Mouse (Mus musculus): ENCODE results near the gene Dhx30. TPM values are rescaled to one million over a fixed set of nuclear protein-coding genes. Genes with fewer than 3 reads are reported as not detected.
"Not testable (repeated sequence)": the region's sequence is repeated elsewhere in the genome, so short reads cannot be mapped to it uniquely, and the experiment has no call there.

Dhx30 gene
- polyA plus RNA-seq (2015; fragmentation: Nextera tagmentation; extraction: Ambion mirVana), result 206 and 217 TPM in 2 replicates

DNA sequence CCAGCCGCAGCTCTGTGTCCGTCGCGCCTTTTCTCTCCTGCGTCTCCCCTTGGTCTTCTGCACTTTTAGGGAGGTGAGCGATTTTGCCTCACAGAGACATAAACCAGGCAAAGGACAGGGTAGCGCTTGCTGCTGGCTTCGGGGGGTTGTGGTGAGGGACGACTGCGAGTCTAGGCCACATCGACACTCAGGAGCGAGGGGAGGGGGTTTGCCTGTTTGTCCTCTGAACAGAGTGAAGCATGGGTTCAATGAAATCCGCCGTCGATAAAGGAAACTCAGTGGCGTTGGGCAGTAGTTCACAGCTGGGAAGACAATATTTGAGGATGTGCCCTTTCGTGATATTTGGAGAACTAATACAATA lies at the start of gene Dhx30:
Gene Dhx30, minus strand, starts transcription at position 52 of the 361 bp plus-strand sequence.
- Histone ChIP-seq H3K9me3 (replicated peaks) (no peaks in the 10 kb centered on the region), H3K27ac (peak within 1 kb of the TSS; percentile 96), H3K27me3 (no peaks in the 10 kb centered on the region), H3K4me1 (peaks cover 21% of the 10 kb centered on the region), H3K4me2 (peak within 1 kb of the TSS; percentile 86), H3K36me3 (ENCODE audit: poor library complexity, severe bottlenecking) (peaks cover 24% of the 10 kb centered on the region), H3K9ac (peak within 1 kb of the TSS; percentile 91), H3K4me3 (peak within 1 kb of the TSS; percentile 91)
- ATAC-seq, result peak; percentile 36
- under 1% methylated on average over 17 of the region's 17 CpGs for WGBS

GRCm38 (mm10) chr9:110163071-110163470 lies 45.4 kb upstream of the Dhx30 start:
- Histone ChIP-seq H3K36me3 (ENCODE audit: poor library complexity, severe bottlenecking) (peaks cover 79% of the 10 kb centered on the region), H3K27me3 (no peaks in the 10 kb centered on the region), H3K4me1 (no peaks in the 10 kb centered on the region), H3K9ac (no peak overlapping the region), H3K4me2 (no peak overlapping the region), H3K9me3 (replicated peaks) (no peaks in the 10 kb centered on the region), H3K27ac (no peak overlapping the region), H3K4me3 (no peak overlapping the region)
- 99% methylated on average over 2 of the region's 2 CpGs for WGBS
- no peak for ATAC-seq

DNA sequence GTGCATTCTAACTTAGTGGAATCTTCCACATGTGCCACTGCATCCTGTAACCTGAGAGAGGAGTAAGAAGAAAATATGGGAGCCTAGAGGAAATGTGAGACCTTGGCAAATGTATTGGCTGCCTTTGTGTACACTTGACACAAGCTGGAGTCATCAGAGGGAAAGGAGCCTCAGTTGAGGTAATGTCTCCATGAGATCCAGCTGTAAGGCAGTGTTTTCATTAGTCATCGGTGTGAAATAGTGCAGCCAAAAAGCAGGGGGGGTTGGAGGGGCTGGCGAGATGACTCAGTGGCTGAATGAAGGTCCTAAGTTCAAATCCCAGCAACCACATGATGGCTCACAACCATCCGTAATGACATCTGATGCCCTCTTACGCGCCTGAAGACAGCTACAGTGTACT lies 44.8 kb upstream of the Dhx30 start:
- no peak for ATAC-seq
- H3K4me2 ChIP-seq, result no peak overlapping the region
- H3K9me3 ChIP-seq (replicated peaks), result no peaks in the 10 kb centered on the region
- no peak overlapping the region for H3K4me3 ChIP-seq
- no peak overlapping the region for H3K9ac ChIP-seq
- WGBS, result 93% methylated on average over 5 of the region's 5 CpGs
- H3K27ac ChIP-seq, result no peak overlapping the region
- no peaks in the 10 kb centered on the region for H3K27me3 ChIP-seq
- peaks cover 79% of the 10 kb centered on the region for H3K36me3 ChIP-seq (ENCODE audit: poor library complexity, severe bottlenecking)
- no peaks in the 10 kb centered on the region for H3K4me1 ChIP-seq

- peaks cover 79% of the 10 kb centered on the region for H3K36me3 ChIP-seq (ENCODE audit: poor library complexity, severe bottlenecking)
- not testable (repeated sequence) for H3K9me3 ChIP-seq (replicated peaks); H3K9ac ChIP-seq; ATAC-seq; H3K4me1 ChIP-seq; H3K4me2 ChIP-seq; H3K27ac ChIP-seq; H3K4me3 ChIP-seq; H3K27me3 ChIP-seq
- WGBS, result 98% methylated on average over 2 of the region's 2 CpGs
Observed at GRCm38 (mm10) chr9:110160486-110160885, 42.9 kb upstream of the Dhx30 start.

- ATAC-seq, result no peak
- no peak overlapping the region for H3K4me2 ChIP-seq
- H3K27ac ChIP-seq, result no peak overlapping the region
- H3K36me3 ChIP-seq (ENCODE audit: poor library complexity, severe bottlenecking), result peaks cover 78% of the 10 kb centered on the region
- no peak overlapping the region for H3K9ac ChIP-seq
- no peaks in the 10 kb centered on the region for H3K4me1 ChIP-seq
- no peaks in the 10 kb centered on the region for H3K9me3 ChIP-seq (replicated peaks)
- H3K27me3 ChIP-seq, result no peaks in the 10 kb centered on the region
- WGBS, result 91% methylated on average over 1 of the region's 1 CpGs
- H3K4me3 ChIP-seq, result no peak overlapping the region
Observed at GRCm38 (mm10) chr9:110159036-110159435, 41.4 kb upstream of the Dhx30 start.

GRCm38 (mm10) chr9:110148598-110148997 lies 31.0 kb upstream of the Dhx30 start:
- H3K9ac ChIP-seq, result no peak overlapping the region
- H3K9me3 ChIP-seq (replicated peaks), result no peaks in the 10 kb centered on the region
- H3K4me1 ChIP-seq, result no peaks in the 10 kb centered on the region
- ATAC-seq, result no peak
- peaks cover 82% of the 10 kb centered on the region for H3K36me3 ChIP-seq (ENCODE audit: poor library complexity, severe bottlenecking)
- H3K27ac ChIP-seq, result no peak overlapping the region
- WGBS, result 91% methylated on average over 2 of the region's 2 CpGs
- H3K4me2 ChIP-seq, result no peak overlapping the region
- no peaks in the 10 kb centered on the region for H3K27me3 ChIP-seq
- no peak overlapping the region for H3K4me3 ChIP-seq

DNA sequence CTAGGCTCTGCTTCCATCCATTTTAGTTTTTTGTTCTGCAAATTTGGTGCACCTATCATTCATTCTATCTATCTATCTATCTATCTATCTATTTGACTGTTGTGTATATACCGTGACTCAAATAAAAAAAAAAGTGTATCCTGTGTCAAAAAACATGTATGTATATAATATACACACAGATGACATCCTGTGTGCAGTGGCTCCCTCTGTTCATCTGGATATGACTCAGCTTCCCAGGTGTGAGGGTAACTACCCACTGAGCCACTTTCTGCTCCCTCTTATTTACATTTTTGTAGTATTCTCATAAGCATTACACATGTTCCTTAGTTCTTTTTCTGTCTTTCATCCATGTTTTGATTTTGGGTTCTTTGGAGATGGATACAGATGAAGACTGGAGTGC lies 24.5 kb upstream of the Dhx30 start:
- Histone ChIP-seq H3K9ac (no peak overlapping the region), H3K4me1 (no peaks in the 10 kb centered on the region), H3K9me3 (replicated peaks) (no peaks in the 10 kb centered on the region), H3K27ac (no peak overlapping the region), H3K36me3 (ENCODE audit: poor library complexity, severe bottlenecking) (peaks cover 82% of the 10 kb centered on the region), H3K27me3 (no peaks in the 10 kb centered on the region), H3K4me2 (no peak overlapping the region), H3K4me3 (no peak overlapping the region)
- ATAC-seq, result no peak
- 96% methylated on average over 1 of the region's 1 CpGs for WGBS

DNA sequence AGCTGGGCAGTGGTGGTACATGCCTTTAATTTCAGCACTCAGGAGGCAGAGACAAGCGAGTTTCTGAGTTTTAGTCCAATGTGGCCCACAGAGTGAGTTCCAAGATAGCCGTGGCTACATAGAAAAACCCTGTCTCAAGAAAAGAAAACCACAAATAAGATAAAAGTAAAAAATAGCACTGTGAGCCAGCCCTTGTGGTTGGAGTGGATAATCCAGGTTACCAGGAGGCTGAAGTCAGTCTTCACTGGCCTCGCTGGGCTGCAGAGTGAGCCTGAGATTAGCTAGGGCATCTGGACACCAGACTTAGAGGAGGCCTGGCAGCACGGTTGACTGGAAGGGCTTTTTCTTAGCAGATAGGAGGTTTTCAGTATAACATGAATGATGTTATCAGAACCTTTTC lies 21.5 kb upstream of the Dhx30 start:
- peaks cover 85% of the 10 kb centered on the region for H3K36me3 ChIP-seq (ENCODE audit: poor library complexity, severe bottlenecking)
- H3K27me3 ChIP-seq, result no peaks in the 10 kb centered on the region
- no peaks in the 10 kb centered on the region for H3K9me3 ChIP-seq (replicated peaks)
- no peak for ATAC-seq
- no peak overlapping the region for H3K27ac ChIP-seq
- WGBS, result 89% methylated on average over 4 of the region's 4 CpGs
- H3K4me3 ChIP-seq, result no peak overlapping the region
- H3K9ac ChIP-seq, result no peak overlapping the region
- peaks cover 22% of the 10 kb centered on the region for H3K4me1 ChIP-seq
- H3K4me2 ChIP-seq, result no peak overlapping the region

DNA sequence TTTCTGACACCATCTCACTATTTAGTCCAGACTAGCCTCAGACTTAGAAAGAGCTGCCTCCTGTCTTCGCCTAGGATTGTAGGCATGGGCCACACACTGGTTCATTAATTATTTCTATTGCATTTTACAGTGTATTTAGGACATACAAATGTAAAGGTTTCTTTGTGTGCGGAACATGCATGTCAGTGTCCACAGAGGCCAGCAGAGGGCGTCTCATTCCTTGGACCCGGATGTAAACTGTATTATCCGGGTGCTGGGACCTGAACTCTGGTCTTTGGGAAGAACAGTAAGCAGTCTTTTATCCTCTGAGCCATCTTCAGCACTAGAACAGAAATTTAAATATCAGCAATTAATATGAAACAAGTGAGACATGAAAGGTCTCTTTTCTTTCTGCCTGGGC lies 16.5 kb upstream of the Dhx30 start:
- WGBS, result 77% methylated on average over 5 of the region's 5 CpGs
- H3K4me3 ChIP-seq, result peak overlapping the region; percentile 95

GRCm38 (mm10) chr9:110132921-110133320 lies 15.3 kb upstream of the Dhx30 start:
- Histone ChIP-seq H3K4me2 (peak overlapping the region; percentile 67), H3K36me3 (ENCODE audit: poor library complexity, severe bottlenecking) (peaks cover 36% of the 10 kb centered on the region), H3K27ac (0 out of 2 replicates have a peak overlapping the region, but pooled peaks have one; percentile 78), H3K9me3 (replicated peaks) (no peaks in the 10 kb centered on the region), H3K4me1 (peaks cover 44% of the 10 kb centered on the region), H3K27me3 (no peaks in the 10 kb centered on the region), H3K9ac (peak overlapping the region; percentile 99), H3K4me3 (peak overlapping the region; percentile 95)
- WGBS, result 66% methylated on average over 6 of the region's 6 CpGs
- ATAC-seq, result no peak

More for the DNA sequence above, 16.5 kb upstream of the Dhx30 start:
- H3K9me3 ChIP-seq (replicated peaks), result no peaks in the 10 kb centered on the region
- H3K4me2 ChIP-seq, result peak overlapping the region; percentile 67
- H3K4me1 ChIP-seq, result peaks cover 44% of the 10 kb centered on the region
- ATAC-seq, result no peak
- H3K36me3 ChIP-seq (ENCODE audit: poor library complexity, severe bottlenecking), result peaks cover 47% of the 10 kb centered on the region
- no peaks in the 10 kb centered on the region for H3K27me3 ChIP-seq
- no peak overlapping the region for H3K9ac ChIP-seq
- H3K27ac ChIP-seq, result no peak overlapping the region

DNA sequence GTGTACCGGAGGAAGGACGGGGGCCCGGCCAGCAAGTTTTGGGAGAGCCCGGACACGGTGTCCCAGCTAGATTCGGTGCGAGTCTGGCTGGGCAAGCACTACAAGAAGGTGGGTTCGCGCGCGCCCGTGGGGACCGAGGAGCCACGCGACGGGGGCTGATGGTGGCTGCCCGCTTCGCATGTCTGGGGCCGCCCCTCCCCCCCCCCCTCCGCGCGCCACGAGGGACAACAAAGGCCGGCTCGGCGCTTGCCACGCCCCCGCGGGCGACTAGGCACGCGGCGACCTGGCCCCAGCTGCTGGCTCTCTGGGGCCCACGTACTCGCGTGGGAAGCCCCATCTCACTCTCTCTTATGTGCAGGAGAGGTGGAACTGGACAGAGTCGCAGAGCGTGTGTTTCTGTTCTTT lies 14.6 kb upstream of the Dhx30 start:
- H3K4me2 ChIP-seq, result peak overlapping the region; percentile 67
- H3K27me3 ChIP-seq, result no peaks in the 10 kb centered on the region
- under 1% methylated on average over 26 of the region's 38 CpGs for WGBS
- H3K9ac ChIP-seq, result peak overlapping the region; percentile 99
- peak; percentile 70 for ATAC-seq
- peaks cover 44% of the 10 kb centered on the region for H3K4me1 ChIP-seq
- H3K9me3 ChIP-seq (replicated peaks), result no peaks in the 10 kb centered on the region
- H3K36me3 ChIP-seq (ENCODE audit: poor library complexity, severe bottlenecking), result peaks cover 31% of the 10 kb centered on the region
- peak overlapping the region; percentile 95 for H3K4me3 ChIP-seq
- H3K27ac ChIP-seq, result peak overlapping the region; percentile 78

DNA sequence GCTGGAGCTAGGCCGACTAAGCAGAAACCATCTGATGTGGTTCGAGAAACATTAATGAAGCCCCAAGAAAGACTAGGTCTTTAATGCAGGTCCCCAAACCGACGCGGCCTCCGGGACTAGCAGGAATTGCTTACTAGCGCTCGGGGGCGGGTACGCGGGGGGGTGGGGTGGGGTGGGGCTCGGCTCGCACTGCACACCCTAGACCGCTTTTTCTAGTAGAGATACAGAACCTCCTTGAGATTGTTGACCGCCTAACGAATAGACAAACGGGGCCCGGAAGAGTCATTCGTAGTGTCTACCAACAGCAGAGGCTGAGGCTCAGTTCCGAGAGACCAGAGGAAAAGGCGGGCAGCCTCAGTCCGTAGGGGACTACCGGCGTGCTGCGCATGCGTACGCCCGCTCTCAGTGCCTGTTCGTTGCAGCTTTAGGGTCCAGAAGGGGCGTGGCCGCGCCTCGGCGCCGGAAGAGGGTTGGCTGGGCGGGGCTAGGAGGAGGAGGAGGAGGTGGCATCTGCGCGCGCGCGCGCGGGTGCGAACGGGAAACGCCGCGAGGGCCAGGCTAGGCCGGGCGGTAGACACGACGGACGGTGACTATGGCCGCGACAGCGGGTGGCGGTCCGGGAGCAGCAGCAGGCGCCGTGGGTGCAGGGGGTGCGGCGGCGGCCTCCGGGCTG lies 14.0 kb upstream of the Dhx30 start:
- H3K27me3 ChIP-seq, result no peaks in the 10 kb centered on the region
- ATAC-seq, result peak; percentile 97
- no peaks in the 10 kb centered on the region for H3K9me3 ChIP-seq (replicated peaks)
- H3K36me3 ChIP-seq (ENCODE audit: poor library complexity, severe bottlenecking), result peaks cover 25% of the 10 kb centered on the region
- H3K9ac ChIP-seq, result peak overlapping the region; percentile 99
- H3K4me3 ChIP-seq, result peak overlapping the region; percentile 95
- peak overlapping the region; percentile 78 for H3K27ac ChIP-seq
- under 1% methylated on average over 56 of the region's 64 CpGs for WGBS
- H3K4me1 ChIP-seq, result peaks cover 44% of the 10 kb centered on the region
- H3K4me2 ChIP-seq, result peak overlapping the region; percentile 67
